Mouse (Mus musculus) kidney, postnatal 0 days (tissue): ENCODE data around the gene Pspn. TPM values are rescaled to one million over a fixed set of nuclear protein-coding genes. Genes with fewer than 3 reads are reported as not detected.

Experiments
- ATAC-seq: fragments of 200-750 bp; cut with Nextera tagmentation; replicated peaks from 2 replicates; pipeline ENCODE4 v1.8.0; 2017; ENCODE audit warnings: low read depth, moderate number of reproducible peaks, moderate TSS enrichment, moderate library complexity; ENCODE audit not compliant: low FRiP score
- DNase-seq: peaks from one replicate; pipeline ENCODE4 v3.0.0-alpha.2; 2016; ENCODE audit warnings: low spot score
- H3K27ac ChIP-seq: fragments of 300-500 bp; sonication (generic); 2 replicates; pipeline ENCODE4 v1.5.1; 2014; ENCODE audit warnings: mild to moderate bottlenecking
- H3K27me3 ChIP-seq: fragments of 300-500 bp; sonication (generic); 2 replicates; pipeline ENCODE4 v1.6.1; 2014; ENCODE audit warnings: low read length, mixed read lengths; ENCODE audit not compliant: insufficient read depth
- H3K36me3 ChIP-seq: fragments of 300-500 bp; sonication (generic); 2 replicates; pipeline ENCODE4 v1.6.1; 2014; ENCODE audit warnings: low read length, mixed read lengths; ENCODE audit not compliant: insufficient read depth
- H3K4me1 ChIP-seq: fragments of 300-500 bp; sonication (generic); replicated peaks from 2 replicates; pipeline ENCODE4 v1.6.1; 2014; ENCODE audit warnings: antibody characterized with exemption, low read length, mixed read lengths; ENCODE audit not compliant: insufficient read depth
- H3K4me2 ChIP-seq: fragments of 300-500 bp; sonication (generic); 2 replicates; pipeline ENCODE4 v1.6.1; 2014; ENCODE audit warnings: mild to moderate bottlenecking, low read length, moderate library complexity, mixed read lengths
- H3K4me3 ChIP-seq: fragments of 300-500 bp; sonication (generic); replicated peaks from 2 replicates; pipeline ENCODE4 v1.5.1; 2014; ENCODE audit warnings: low read depth, low read length
- H3K9ac ChIP-seq: fragments of 300-500 bp; sonication (generic); 2 replicates; pipeline ENCODE4 v1.6.1; 2014; ENCODE audit warnings: low read depth, low read length
- H3K9me3 ChIP-seq: fragments of 300-500 bp; sonication (generic); replicated peaks from 2 replicates; pipeline ENCODE4 v1.6.1; 2016; ENCODE audit warnings: low read length, inconsistent platforms, mixed read lengths
- CTCF ChIP-seq: IDR thresholded peaks from 2 replicates; pipeline ENCODE4 v1.5.1; 2016; ENCODE audit warnings: antibody characterized with exemption, low read depth, mild to moderate bottlenecking, moderate library complexity
- WGBS: fragments of 180-500 bp; shearing (Covaris S2); extraction: QIAGEN DNeasy Blood & Tissue Kit; methylation state at CpG from one replicate; pipeline ENCODE4 v1.1.7; 2014; 5-methylcytosine and 5-hydroxymethylcytosine counted together
- polyA plus RNA-seq: library from polyadenylated mRNA; unstranded; fragments of >200 nt; fragmentation: Nextera tagmentation; extraction: Ambion mirVana; gene quantifications from 2 replicates; pipeline ENCODE4 v1.2.1, GENCODE M21; 2015

Gene Pspn
- polyA plus RNA-seq, 1 experiment from 2014 or later, result 0.55 TPM

DNA sequence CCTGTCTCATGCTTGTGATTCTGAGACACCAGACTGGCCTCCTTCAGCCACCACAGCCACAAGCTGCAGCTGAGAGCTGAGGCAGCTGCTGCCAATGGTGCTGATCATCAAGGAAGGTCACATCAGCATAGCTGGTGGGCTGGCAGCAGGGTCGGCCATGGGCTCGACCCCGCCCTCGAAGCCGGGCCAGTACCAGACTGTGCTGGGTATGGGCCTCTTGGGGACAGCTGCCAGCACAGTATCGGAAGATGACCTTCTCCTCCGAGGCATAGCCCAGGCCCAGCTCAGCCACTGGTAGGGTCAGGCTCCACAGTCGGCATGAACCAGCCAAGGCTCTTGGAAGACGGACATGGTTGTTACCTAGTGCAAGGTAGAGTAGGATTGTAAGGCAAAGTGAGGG lies 404 bp downstream of the Pspn start:
- no peaks in the 10 kb centered on the region for H3K27me3 ChIP-seq
- 95% methylated on average over 9 of the region's 9 CpGs for WGBS
- peaks cover 8% of the 10 kb centered on the region; the same call in 1 of the 2 replicates for H3K4me1 ChIP-seq
- no peak overlapping the region for H3K27ac ChIP-seq
- no peak overlapping the region for H3K4me2 ChIP-seq
- DNase-seq (no peak), ATAC-seq (no peak)
- H3K9me3 ChIP-seq, result no peaks in the 10 kb centered on the region
- H3K36me3 ChIP-seq, result peaks cover 30% of the 10 kb centered on the region
- H3K9ac ChIP-seq, result no peak overlapping the region
- H3K4me3 ChIP-seq, result no peak overlapping the region
- TF ChIP-seq CTCF, result no peak

DNA sequence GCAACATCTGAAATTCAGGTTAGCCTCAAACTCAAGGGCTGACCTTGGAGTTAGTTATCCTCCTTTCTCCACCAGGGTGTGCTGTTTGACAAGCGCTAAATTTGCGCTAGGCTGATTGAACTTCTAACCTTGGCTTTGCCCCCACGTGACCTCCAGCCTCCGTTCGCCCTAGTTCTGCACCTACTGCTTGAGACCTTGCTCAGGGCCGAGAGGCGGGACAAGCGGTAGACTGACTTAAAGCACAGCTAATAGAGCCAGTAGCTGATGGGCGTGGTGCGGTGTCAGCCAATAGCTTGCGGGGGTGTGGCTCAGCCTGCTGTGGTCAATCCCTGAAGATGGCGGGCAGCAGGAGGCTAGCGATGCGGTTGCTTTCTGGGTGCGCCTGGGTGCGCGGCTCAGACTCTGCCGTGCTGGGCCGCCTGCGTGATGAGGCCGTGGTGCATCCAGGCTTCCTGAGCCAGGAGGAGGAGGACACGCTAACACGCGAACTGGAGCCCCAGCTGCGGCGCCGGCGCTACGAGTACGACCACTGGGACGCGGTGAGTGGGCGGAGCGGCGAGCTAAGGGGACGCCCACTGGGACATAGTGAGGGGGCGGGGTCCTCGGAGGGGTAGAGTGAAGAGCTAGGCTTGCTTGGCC lies 2.7 kb downstream of the Pspn start, which contains the start of gene Alkbh7:
Alkbh7 (plus strand) TSS at position 311 of the 639 bp plus-strand sequence.
- DNase-seq (peak; percentile 100), ATAC-seq (peak; percentile 99)
- peak within 1 kb of the TSS; percentile 72 for H3K9ac ChIP-seq
- H3K9me3 ChIP-seq, result no peaks in the 10 kb centered on the region
- under 1% methylated on average over 38 of the region's 38 CpGs for WGBS
- H3K36me3 ChIP-seq, result peaks cover 28% of the 10 kb centered on the region
- H3K4me2 ChIP-seq, result peak within 1 kb of the TSS; percentile 75
- H3K27me3 ChIP-seq, result no peaks in the 10 kb centered on the region
- peak within 1 kb of the TSS; percentile 83 for H3K4me3 ChIP-seq
- H3K27ac ChIP-seq, result peak within 1 kb of the TSS; percentile 84
- TF ChIP-seq CTCF, result peak; percentile 89
- H3K4me1 ChIP-seq, result peaks cover 8% of the 10 kb centered on the region; the same call in 1 of the 2 replicates

DNA sequence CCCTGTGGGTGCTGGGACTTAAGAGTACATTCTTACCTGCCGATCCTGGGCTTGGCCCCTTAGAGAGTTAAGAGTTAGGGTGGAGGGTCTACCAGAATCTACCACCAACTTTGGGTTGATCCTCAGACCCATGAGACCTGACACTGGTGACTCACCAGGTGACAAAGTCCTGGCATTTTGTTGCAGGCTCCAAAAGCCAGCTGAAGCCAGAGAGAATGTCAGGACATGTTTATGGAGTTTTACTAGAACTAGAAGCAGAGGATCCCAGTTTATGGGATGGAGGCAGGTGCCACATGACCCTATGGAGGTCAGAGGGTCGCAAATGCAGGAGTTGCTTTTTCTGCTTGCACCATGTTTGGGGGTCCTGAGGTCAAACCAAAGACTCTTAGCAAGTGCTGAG lies 3.3 kb downstream of the Pspn start:
- Histone ChIP-seq H3K36me3 (peaks cover 28% of the 10 kb centered on the region), H3K4me1 (peaks cover 8% of the 10 kb centered on the region; the same call in 1 of the 2 replicates), H3K9ac (no peak overlapping the region), H3K4me2 (0 out of 2 replicates have a peak overlapping the region, but pooled peaks have one; percentile 75), H3K27me3 (no peaks in the 10 kb centered on the region), H3K4me3 (no peak overlapping the region), H3K27ac (no peak overlapping the region), H3K9me3 (no peaks in the 10 kb centered on the region)
- TF ChIP-seq CTCF, result no peak
- WGBS, result 73% methylated on average over 2 of the region's 2 CpGs
- DNase-seq (no peak), ATAC-seq (no peak)

- H3K4me2 ChIP-seq, result no peak overlapping the region
- DNase-seq (no peak), ATAC-seq (no peak)
- peaks cover 28% of the 10 kb centered on the region for H3K36me3 ChIP-seq
- no peak overlapping the region for H3K27ac ChIP-seq
- H3K9ac ChIP-seq, result no peak overlapping the region
- H3K4me3 ChIP-seq, result no peak overlapping the region
- H3K4me1 ChIP-seq, result peaks cover 14% of the 10 kb centered on the region
- 90% methylated on average over 8 of the region's 8 CpGs for WGBS
- H3K9me3 ChIP-seq, result no peaks in the 10 kb centered on the region
- no peaks in the 10 kb centered on the region for H3K27me3 ChIP-seq
- TF ChIP-seq CTCF, result no peak
Measured at GRCm38 (mm10) chr17:56995046-56995445, 4.8 kb downstream of the Pspn start.

GRCm38 (mm10) chr17:56990966-56991365 lies 8.9 kb downstream of the Pspn start:
- Histone ChIP-seq H3K27ac (no peak overlapping the region), H3K36me3 (peaks cover 25% of the 10 kb centered on the region), H3K27me3 (no peaks in the 10 kb centered on the region), H3K4me3 (peak overlapping the region; percentile 62), H3K4me2 (peak overlapping the region; percentile 89), H3K4me1 (peaks cover 6% of the 10 kb centered on the region; the same call in 1 of the 2 replicates), H3K9ac (peak overlapping the region; percentile 66; the same call in 1 of the 2 replicates), H3K9me3 (no peaks in the 10 kb centered on the region)
- DNase-seq (no peak), ATAC-seq (no peak)
- no peak for TF ChIP-seq CTCF
- 82% methylated on average over 2 of the region's 2 CpGs for WGBS

DNA sequence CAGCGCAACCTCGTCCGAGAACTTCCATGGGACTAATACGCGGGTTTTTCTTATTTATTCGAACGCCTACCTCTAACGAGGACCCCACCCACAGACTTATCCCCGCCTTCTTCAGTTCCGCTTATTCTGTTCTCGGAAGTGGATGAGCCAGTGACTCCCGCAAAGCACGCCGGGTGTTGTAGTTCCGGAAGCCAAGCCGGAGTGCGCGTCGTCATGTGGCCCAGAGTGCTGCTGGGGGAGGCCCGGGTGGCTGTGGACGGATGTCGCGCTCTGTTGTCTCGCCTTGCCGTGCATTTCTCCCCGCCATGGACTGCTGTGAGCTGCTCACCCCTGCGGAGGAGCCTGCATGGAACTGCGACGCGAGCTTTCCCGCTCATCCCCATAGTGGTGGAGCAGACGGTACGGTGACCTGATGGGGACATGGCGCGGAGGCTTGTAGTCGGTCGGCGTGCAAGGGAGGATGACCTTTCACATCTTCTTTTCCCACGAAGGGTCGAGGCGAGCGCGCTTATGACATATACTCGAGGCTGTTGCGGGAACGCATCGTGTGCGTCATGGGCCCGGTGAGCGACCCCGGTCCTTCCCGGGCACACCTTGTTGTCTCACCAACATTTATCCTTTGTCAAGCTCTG lies 9.6 kb downstream of the Pspn start, which contains the start of gene Clpp:
Clpp (plus strand) TSS at position 191 of the 632 bp plus-strand sequence.
- Histone ChIP-seq H3K4me1 (peaks cover 6% of the 10 kb centered on the region; the same call in 1 of the 2 replicates), H3K36me3 (peaks cover 18% of the 10 kb centered on the region), H3K27ac (peak within 1 kb of the TSS; percentile 67; the same call in 1 of the 2 replicates), H3K9ac (peak within 1 kb of the TSS; percentile 66), H3K9me3 (no peaks in the 10 kb centered on the region), H3K4me3 (peak within 1 kb of the TSS; percentile 62), H3K4me2 (peak within 1 kb of the TSS; percentile 89), H3K27me3 (no peaks in the 10 kb centered on the region)
- WGBS, result under 1% methylated on average over 52 of the region's 52 CpGs
- no peak for TF ChIP-seq CTCF
- ATAC-seq (peak; percentile 96), DNase-seq (peak; percentile 98)
